Mouse (Mus musculus) heart, adult 2 months (tissue): Measurements from ENCODE around the gene Pak6.

Source experiments
- CTCF ChIP-seq: fragments of 200-600 bp; IDR thresholded peaks from 2 replicates; pipeline ENCODE4 v1.8.1; 2022; ENCODE audit warnings: antibody characterized with exemption, mild to moderate bottlenecking, moderate library complexity
- POLR2A ChIP-seq: fragments of 200-500 bp; IDR thresholded peaks from 2 replicates; pipeline ENCODE4 v1.6.1; 2011; ENCODE audit warnings: mild to moderate bottlenecking, low read depth, low read length, control low read depth; ENCODE audit not compliant: insufficient read depth

GRCm38 (mm10) chr2:118747301-118747960, 84.3 kb downstream of the Pak6 start:
- TF ChIP-seq POLR2A (no peak), CTCF (no peak)
